Mouse (Mus musculus) limb, embryonic 11.5 days (tissue): ENCODE data around the gene Ptk7. TPM values are rescaled to one million over a fixed set of nuclear protein-coding genes. Genes with fewer than 3 reads are reported as not detected.

ENCODE experiments used
- ATAC-seq: fragments of 200-750 bp; cut with Nextera tagmentation; 2 replicates; pipeline ENCODE4 v1.8.0; 2017; ENCODE audit warnings: low read depth; ENCODE audit not compliant: insufficient number of reproducible peaks, low FRiP score, low TSS enrichment
- DNase-seq: peaks from one replicate; pipeline ENCODE4 v3.0.0-alpha.2; 2015; ENCODE audit warnings: low spot score
- H3K27ac ChIP-seq: fragments of 300-500 bp; sonication (generic); replicated peaks from 2 replicates; pipeline ENCODE4 v1.5.1; 2014; ENCODE audit warnings: low read depth, mild to moderate bottlenecking, low read length
- H3K27me3 ChIP-seq: fragments of 300-500 bp; sonication (generic); 2 replicates; pipeline ENCODE4 v1.6.1; 2014; ENCODE audit warnings: mild to moderate bottlenecking, low read length, mixed read lengths; ENCODE audit not compliant: control insufficient read depth, insufficient read depth
- H3K36me3 ChIP-seq: fragments of 300-500 bp; sonication (generic); 2 replicates; pipeline ENCODE4 v1.6.1; 2014; ENCODE audit warnings: mild to moderate bottlenecking, low read length, moderate library complexity, mixed read lengths; ENCODE audit not compliant: control insufficient read depth, insufficient read depth
- H3K4me1 ChIP-seq: fragments of 300-500 bp; sonication (generic); 2 replicates; pipeline ENCODE4 v1.6.1; 2014; ENCODE audit warnings: low read length, mixed read lengths; ENCODE audit not compliant: control insufficient read depth, insufficient read depth
- H3K4me2 ChIP-seq: fragments of 300-500 bp; sonication (generic); 2 replicates; pipeline ENCODE4 v1.6.1; 2014; ENCODE audit warnings: low read depth, mild to moderate bottlenecking, moderate library complexity; ENCODE audit not compliant: severe bottlenecking
- H3K4me3 ChIP-seq: fragments of 300-500 bp; sonication (generic); 2 replicates; pipeline ENCODE4 v1.5.1; 2014; ENCODE audit warnings: low read depth, low read length
- H3K9ac ChIP-seq: fragments of 300-500 bp; sonication (generic); 2 replicates; pipeline ENCODE4 v1.6.1; 2014; ENCODE audit warnings: mild to moderate bottlenecking, low read length
- H3K9me3 ChIP-seq: fragments of 300-500 bp; sonication (generic); 2 replicates; pipeline ENCODE4 v1.6.1; 2016; ENCODE audit warnings: low read length; ENCODE audit not compliant: control insufficient read depth
- WGBS: fragments of 180-500 bp; shearing (Covaris S2); extraction: QIAGEN DNeasy Blood & Tissue Kit; methylation state at CpG from one replicate; pipeline ENCODE4 v1.1.7; 2014; 5-methylcytosine and 5-hydroxymethylcytosine counted together
- polyA plus RNA-seq: library from polyadenylated mRNA; unstranded; fragments of >200 nt; fragmentation: Nextera tagmentation; extraction: Ambion mirVana; gene quantifications from 2 replicates; pipeline ENCODE4 v1.2.1, GENCODE M21; 2014

Ptk7 gene
- polyA plus RNA-seq, 1 experiment from 2014 or later = 60.4 TPM

DNA sequence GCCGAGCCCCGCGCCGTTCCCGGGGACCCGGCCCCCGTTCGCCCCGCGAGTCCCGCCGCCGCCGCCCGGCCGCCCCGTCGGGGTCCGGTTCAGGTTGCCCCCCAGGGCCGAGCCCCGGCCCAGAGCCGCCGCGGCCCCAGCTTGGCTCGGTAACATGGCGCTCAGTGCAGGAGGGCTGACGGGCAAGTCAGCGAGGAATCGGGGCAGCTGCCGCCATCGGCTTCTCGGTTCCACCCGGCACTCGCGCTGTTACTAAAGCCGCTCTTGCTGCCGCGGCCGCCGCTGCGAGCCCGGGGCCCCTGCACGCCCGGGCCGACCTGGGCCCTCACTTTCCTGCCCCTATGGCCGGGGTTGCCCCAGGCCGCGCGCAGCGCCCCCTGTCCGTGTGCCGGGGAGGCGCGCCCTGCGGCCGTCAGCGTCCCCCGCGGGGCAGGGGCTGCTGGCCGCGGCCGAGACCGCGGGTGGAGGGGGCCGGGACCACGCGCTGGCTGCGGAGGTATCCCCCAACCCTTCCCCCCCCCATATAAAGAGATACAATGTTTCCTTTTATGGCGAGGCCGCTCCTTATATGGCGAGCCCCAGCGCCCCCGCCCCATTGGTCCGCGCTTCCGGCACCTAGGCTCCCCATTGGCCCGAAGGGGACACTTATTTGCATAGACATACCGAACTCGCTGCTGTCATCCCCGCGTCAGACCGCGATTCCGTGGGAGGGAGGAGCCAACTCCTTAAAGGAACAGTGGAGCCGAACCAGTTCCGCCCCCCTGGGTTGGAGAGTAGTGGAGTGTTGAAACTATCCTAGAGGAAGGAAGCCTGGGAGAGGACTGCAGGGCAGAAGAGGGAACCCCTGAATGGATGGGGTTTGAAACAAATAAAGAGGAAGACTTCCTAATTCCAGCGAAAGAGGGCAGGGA, 73.4 kb downstream of the Ptk7 start, which contains the start of gene Srf:
Gene Srf, minus strand, starts transcription at position 503 of the 911 bp plus-strand sequence.
- Histone ChIP-seq H3K27ac (peak within 1 kb of the TSS; percentile 85), H3K9me3 (no peaks in the 10 kb centered on the region), H3K4me3 (peak within 1 kb of the TSS; percentile 95), H3K4me2 (peak within 1 kb of the TSS; percentile 95), H3K27me3 (no peaks in the 10 kb centered on the region), H3K4me1 (peaks cover 27% of the 10 kb centered on the region), H3K9ac (peak within 1 kb of the TSS; percentile 97), H3K36me3 (peaks cover 7% of the 10 kb centered on the region)
- ATAC-seq (peak; percentile 91), DNase-seq (peak; percentile 96)
- WGBS = under 1% methylated on average over 80 of the region's 87 CpGs

DNA sequence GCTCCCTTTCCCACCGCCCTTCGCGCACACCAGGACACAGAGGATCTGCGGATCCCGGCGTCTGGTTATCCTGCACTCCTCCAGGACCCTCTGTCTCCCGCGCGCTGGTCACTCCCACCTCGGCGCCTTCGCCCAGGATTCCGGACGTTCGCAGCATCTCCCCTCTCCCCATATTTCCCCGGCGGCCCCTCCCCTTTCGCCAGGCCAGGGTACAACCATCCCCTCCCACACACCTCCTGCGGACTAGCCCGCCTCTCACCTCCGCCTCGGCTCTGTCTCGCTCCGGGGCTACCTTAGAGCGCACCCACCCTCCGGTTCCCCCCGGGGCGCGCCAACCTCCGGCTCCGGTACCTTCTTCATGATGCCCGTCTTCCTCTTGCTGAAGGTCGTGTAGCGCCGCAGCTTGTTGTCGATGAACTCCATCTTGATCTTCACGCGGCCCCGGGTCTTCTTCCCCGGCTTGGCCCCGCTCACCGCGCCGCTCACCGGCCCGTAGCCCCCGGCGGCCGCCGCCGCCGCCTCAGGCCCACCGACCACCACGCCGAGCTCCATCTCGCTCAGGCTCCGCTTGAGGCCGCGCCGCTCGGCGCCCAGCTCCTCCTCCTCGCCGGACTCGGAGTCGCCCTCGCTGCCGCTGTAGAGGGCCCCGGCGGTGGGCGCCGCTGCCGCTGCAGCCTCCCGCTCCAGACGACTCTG, 74.2 kb downstream of the Ptk7 start:
- DNase-seq = peak; percentile 68

DNA sequence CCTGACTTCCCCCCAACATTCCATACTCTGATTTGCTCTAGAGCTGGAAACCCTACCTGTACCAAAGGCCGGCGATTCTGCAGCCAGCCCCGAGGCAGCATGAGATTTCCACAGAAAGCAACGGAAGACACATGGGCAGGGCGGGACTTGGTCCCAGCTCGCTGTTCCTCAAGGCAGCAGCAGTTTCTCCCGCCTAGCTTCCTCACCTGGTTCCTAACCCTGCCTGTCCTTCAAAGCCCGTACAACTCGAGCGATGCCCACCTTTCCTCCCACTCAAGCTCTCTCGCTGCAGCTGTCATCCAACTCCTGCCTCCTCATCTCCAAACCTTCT, 74.7 kb downstream of the Ptk7 start:
- Histone ChIP-seq H3K9me3 (no peaks in the 10 kb centered on the region), H3K9ac (peak overlapping the region; percentile 97), H3K27me3 (no peaks in the 10 kb centered on the region), H3K4me3 (peak overlapping the region; percentile 95), H3K4me1 (peaks cover 27% of the 10 kb centered on the region), H3K36me3 (peaks cover 13% of the 10 kb centered on the region), H3K4me2 (peak overlapping the region; percentile 95), H3K27ac (no peak overlapping the region)
- under 1% methylated on average over 11 of the region's 11 CpGs for WGBS
- DNase-seq = no peak
- no peak for ATAC-seq

More for the DNA sequence above, 74.2 kb downstream of the Ptk7 start:
- under 1% methylated on average over 62 of the region's 75 CpGs for WGBS
- no peaks in the 10 kb centered on the region for H3K27me3 ChIP-seq
- peak overlapping the region; percentile 95 for H3K4me3 ChIP-seq
- peaks cover 27% of the 10 kb centered on the region for H3K4me1 ChIP-seq
- ATAC-seq = no peak
- peaks cover 9% of the 10 kb centered on the region for H3K36me3 ChIP-seq
- H3K27ac ChIP-seq = peak overlapping the region; percentile 84
- H3K4me2 ChIP-seq = peak overlapping the region; percentile 95
- no peaks in the 10 kb centered on the region for H3K9me3 ChIP-seq
- H3K9ac ChIP-seq = peak overlapping the region; percentile 97

DNA sequence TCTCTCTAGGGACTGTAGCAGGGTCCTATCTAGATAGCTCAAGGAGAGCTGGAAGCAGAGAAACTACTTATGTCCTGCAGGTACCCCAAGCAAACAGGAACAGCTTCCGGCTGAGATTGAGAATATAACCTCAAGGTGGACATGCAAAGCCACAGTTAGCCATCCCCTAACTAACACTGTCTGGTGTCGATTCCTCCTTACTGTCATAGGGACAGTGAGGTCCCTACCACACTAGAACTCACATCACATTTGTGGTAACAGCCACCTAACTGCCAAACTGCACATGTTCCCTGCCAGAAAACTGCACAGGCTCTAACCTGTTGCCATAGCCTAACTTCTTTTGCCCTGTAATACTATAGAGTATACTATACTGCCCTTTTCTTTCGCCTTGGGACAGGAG, 75.4 kb downstream of the Ptk7 start:
- peak overlapping the region; percentile 97; the same call in 1 of the 2 replicates for H3K9ac ChIP-seq
- peak overlapping the region; percentile 95 for H3K4me3 ChIP-seq
- peaks cover 15% of the 10 kb centered on the region for H3K36me3 ChIP-seq
- no peaks in the 10 kb centered on the region for H3K27me3 ChIP-seq
- ATAC-seq = no peak
- no peak overlapping the region for H3K27ac ChIP-seq
- H3K4me2 ChIP-seq = peak overlapping the region; percentile 95
- no peak for DNase-seq
- 77% methylated on average over 3 of the region's 3 CpGs for WGBS
- H3K4me1 ChIP-seq = peaks cover 27% of the 10 kb centered on the region
- no peaks in the 10 kb centered on the region for H3K9me3 ChIP-seq

DNA sequence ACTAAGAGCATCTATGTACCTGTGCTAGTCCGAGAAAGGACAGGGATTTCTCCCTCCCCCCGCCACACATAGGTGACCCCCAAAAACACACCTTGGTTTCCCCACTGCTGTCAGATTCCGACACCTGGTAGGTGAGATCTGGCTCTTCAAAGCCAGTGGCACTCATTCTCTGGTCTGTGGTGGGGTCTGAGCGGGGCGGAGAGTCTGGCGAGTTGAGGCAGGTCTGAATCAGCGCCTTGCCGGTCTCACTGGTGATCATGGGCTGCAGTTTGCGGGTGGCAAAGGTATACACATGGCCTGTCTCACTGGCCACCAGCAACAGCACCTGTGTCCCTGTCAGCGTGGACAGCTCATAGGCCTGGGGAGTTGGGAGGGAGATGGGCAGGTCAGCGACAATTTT, 75.8 kb downstream of the Ptk7 start:
- Histone ChIP-seq H3K4me2 (peak overlapping the region; percentile 95), H3K27ac (peak overlapping the region; percentile 47; the same call in 1 of the 2 replicates), H3K4me3 (peak overlapping the region; percentile 21), H3K36me3 (peaks cover 19% of the 10 kb centered on the region), H3K9ac (no peak overlapping the region), H3K27me3 (no peaks in the 10 kb centered on the region), H3K4me1 (peaks cover 31% of the 10 kb centered on the region), H3K9me3 (no peaks in the 10 kb centered on the region)
- DNase-seq = no peak
- ATAC-seq = no peak
- WGBS = 39% methylated on average over 11 of the region's 11 CpGs

DNA sequence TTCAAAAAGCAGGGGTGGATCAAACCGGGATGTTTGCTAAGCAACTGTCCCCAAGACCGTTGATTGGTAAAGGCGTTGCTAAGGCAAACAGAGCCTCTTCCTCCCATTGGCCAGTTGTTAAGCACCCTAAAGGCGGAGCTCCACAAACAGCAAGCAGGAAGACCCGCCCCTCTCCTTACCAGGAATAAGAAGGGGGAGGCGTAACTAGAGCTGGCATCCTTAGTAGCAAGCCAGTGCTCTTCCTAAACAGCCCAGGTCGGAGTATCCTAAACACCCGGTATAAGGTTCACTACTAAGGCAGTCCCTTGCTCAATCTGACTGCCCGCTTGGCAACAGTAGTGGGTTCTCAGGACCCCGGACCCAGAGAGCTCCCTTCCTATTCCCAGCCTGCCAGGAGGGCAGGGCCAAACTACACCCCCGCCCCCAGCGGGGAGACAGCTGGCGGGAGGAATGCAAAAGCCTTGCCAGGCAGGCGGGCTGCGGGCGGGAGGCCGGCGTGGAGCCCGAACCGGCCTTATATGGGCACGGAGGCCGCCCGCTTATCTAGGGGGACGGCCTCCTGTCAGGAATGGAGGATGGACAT, 76.4 kb downstream of the Ptk7 start:
- peak overlapping the region; percentile 21 for H3K4me3 ChIP-seq
- DNase-seq (peak; percentile 83), ATAC-seq (peak; percentile 61)
- no peaks in the 10 kb centered on the region for H3K9me3 ChIP-seq
- H3K4me1 ChIP-seq = peaks cover 35% of the 10 kb centered on the region
- no peaks in the 10 kb centered on the region for H3K27me3 ChIP-seq
- H3K9ac ChIP-seq = 0 out of 2 replicates have a peak overlapping the region, but pooled peaks have one; percentile 4
- peaks cover 21% of the 10 kb centered on the region for H3K36me3 ChIP-seq
- WGBS = 2% methylated on average over 24 of the region's 24 CpGs
- peak overlapping the region; percentile 95 for H3K4me2 ChIP-seq
- H3K27ac ChIP-seq = peak overlapping the region; percentile 47; the same call in 1 of the 2 replicates

DNA sequence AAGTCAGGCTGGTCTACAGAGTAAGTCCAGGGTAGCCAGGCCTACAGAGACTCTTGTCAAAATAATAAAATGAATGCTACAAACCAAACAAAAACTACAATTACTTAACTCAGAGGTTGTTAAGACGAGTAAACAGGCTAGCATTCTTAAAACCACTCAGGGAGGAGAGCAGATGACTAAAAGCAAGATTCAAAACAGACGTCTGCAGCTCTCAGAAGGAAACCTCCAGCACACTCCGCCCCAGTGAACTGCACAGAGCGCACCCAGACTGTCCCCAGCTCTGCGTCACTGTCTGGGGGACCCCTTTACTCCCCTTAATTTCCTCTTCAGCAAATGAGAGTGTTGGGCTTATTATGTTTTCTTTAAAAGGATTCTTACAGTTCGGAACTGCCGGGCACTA, 77.2 kb downstream of the Ptk7 start:
- peaks cover 21% of the 10 kb centered on the region for H3K36me3 ChIP-seq
- no peak overlapping the region for H3K9ac ChIP-seq
- no peak for DNase-seq
- WGBS = 79% methylated on average over 7 of the region's 7 CpGs
- no peak overlapping the region for H3K4me2 ChIP-seq
- no peak for ATAC-seq
- no peaks in the 10 kb centered on the region for H3K27me3 ChIP-seq
- no peaks in the 10 kb centered on the region for H3K9me3 ChIP-seq
- H3K4me3 ChIP-seq = no peak overlapping the region
- H3K4me1 ChIP-seq = peaks cover 40% of the 10 kb centered on the region
- H3K27ac ChIP-seq = no peak overlapping the region

DNA sequence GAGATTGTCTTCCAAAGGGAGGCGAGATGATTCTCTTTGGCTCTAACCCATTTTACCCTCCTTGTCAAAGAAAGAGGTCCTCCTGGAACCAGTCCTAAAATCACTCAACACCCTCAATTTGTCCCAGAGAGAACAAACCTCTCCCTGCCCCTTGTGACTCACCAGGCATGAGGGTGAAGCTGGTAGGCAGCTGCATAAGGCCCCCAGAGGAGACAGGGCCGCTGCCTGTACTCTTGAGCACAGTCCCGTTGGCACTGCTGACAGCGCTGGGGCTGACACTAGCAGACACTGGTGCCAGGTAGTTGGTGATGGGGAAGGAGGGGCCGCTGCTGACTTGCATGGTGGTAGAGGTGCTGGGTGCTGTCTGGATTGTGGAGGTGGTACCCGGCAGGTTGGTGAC, 77.9 kb downstream of the Ptk7 start:
- Histone ChIP-seq H3K4me3 (no peak overlapping the region), H3K4me2 (no peak overlapping the region), H3K4me1 (peaks cover 44% of the 10 kb centered on the region), H3K27ac (no peak overlapping the region), H3K9me3 (no peaks in the 10 kb centered on the region), H3K9ac (no peak overlapping the region), H3K36me3 (peaks cover 21% of the 10 kb centered on the region), H3K27me3 (no peaks in the 10 kb centered on the region)
- 97% methylated on average over 6 of the region's 6 CpGs for WGBS
- ATAC-seq (no peak), DNase-seq (no peak)
